Mouse (Mus musculus) myocyte (in vitro differentiated cells): ENCODE data around the gene Tm9sf4. TPM values are rescaled to one million over a fixed set of nuclear protein-coding genes. Genes with fewer than 3 reads are reported as not detected.

Experiments used
- H3K27me3 ChIP-seq: one replicate; pipeline ENCODE4 v1.6.1; 2011; ENCODE audit not compliant: control insufficient read depth, insufficient read depth, insufficient read length
- H3K36me3 ChIP-seq: one replicate; pipeline ENCODE4 v1.6.1; 2011; ENCODE audit not compliant: control insufficient read depth, insufficient read depth
- H3K4me2 ChIP-seq: one replicate; pipeline ENCODE4 v1.6.1; 2011; ENCODE audit warnings: low read depth, control low read depth
- H3K4me3 ChIP-seq: one replicate; pipeline ENCODE4 v1.5.1; 2011; ENCODE audit warnings: mild to moderate bottlenecking, control low read depth, moderate library complexity
- H3K79me2 ChIP-seq: one replicate; pipeline ENCODE4 v1.6.1; 2011; ENCODE audit not compliant: control insufficient read depth, insufficient read depth
- H3ac ChIP-seq: one replicate; pipeline ENCODE4 v1.6.1; 2011; ENCODE audit not compliant: control insufficient read depth, insufficient read length
- CEBPB ChIP-seq: IDR thresholded peaks from 2 replicates; pipeline ENCODE4 v1.6.1; 2011; ENCODE audit warnings: mild to moderate bottlenecking, moderate library complexity; ENCODE audit not compliant: poor library complexity, insufficient read depth, severe bottlenecking
- E2F4 ChIP-seq: IDR thresholded peaks from one replicate; pipeline ENCODE4 v1.6.1; 2011; ENCODE audit warnings: mild to moderate bottlenecking, control low read depth, moderate library complexity; ENCODE audit not compliant: insufficient read depth
- MAX ChIP-seq: IDR thresholded peaks from one replicate; pipeline ENCODE4 v1.6.1; 2011; ENCODE audit warnings: low read depth, mild to moderate bottlenecking, control low read depth
- MYOD1 ChIP-seq, 3 experiments: IDR thresholded peaks; one replicate each; pipeline ENCODE4 v1.6.1; 2011; ENCODE audit warnings: control low read depth in 2 of 3, low read depth in 2 of 3, mild to moderate bottlenecking in 2 of 3, moderate library complexity in 1 of 3; ENCODE audit not compliant: insufficient read length in 2 of 3, control insufficient read depth in 1 of 3
- MYOG ChIP-seq, 3 experiments: IDR thresholded peaks; one replicate each; pipeline ENCODE4 v1.6.1; 2011; ENCODE audit warnings: control low read depth in 2 of 3, low read depth in 2 of 3, mild to moderate bottlenecking in 2 of 3; ENCODE audit not compliant: insufficient read length in 2 of 3, control insufficient read depth in 1 of 3, insufficient read depth in 1 of 3
- POLR2A ChIP-seq: IDR thresholded peaks from one replicate; pipeline ENCODE4 v1.6.1; 2011; ENCODE audit warnings: low read depth, mild to moderate bottlenecking, control low read depth, moderate library complexity; ENCODE audit not compliant: insufficient read length
- POLR2AphosphoS2 ChIP-seq: IDR thresholded peaks from one replicate; pipeline ENCODE4 v1.6.1; 2011; ENCODE audit warnings: low read depth, control low read depth; ENCODE audit not compliant: insufficient read length
- REST ChIP-seq: IDR thresholded peaks from one replicate; pipeline ENCODE4 v1.6.1; 2011; ENCODE audit warnings: mild to moderate bottlenecking, control low read depth, moderate library complexity; ENCODE audit not compliant: insufficient read depth, insufficient read length
- SRF ChIP-seq: IDR thresholded peaks from one replicate; pipeline ENCODE4 v1.6.1; 2011; ENCODE audit warnings: low read depth; ENCODE audit not compliant: control insufficient read depth, insufficient read length
- TCF12 ChIP-seq: IDR thresholded peaks from one replicate; pipeline ENCODE4 v1.6.1; 2011; ENCODE audit warnings: mild to moderate bottlenecking, control low read depth; ENCODE audit not compliant: poor library complexity, insufficient read depth, severe bottlenecking
- TCF3 ChIP-seq: IDR thresholded peaks from one replicate; pipeline ENCODE4 v1.6.1; 2011; ENCODE audit warnings: low read depth, control low read depth; ENCODE audit not compliant: insufficient read length
- USF1 ChIP-seq: IDR thresholded peaks from one replicate; pipeline ENCODE4 v1.6.1; 2011; ENCODE audit warnings: low read depth, mild to moderate bottlenecking, control low read depth, moderate library complexity
- polyA plus RNA-seq: library from polyadenylated mRNA; unstranded; fragments of >200 nt; fragmentation: generic; extraction: Trizol; gene quantifications from one replicate; pipeline ENCODE4 v1.2.1, GENCODE M21; 2012; ENCODE audit warnings: missing spikeins

The Tm9sf4 gene
- polyA plus RNA-seq, 1 experiment = 55.4 TPM

DNA sequence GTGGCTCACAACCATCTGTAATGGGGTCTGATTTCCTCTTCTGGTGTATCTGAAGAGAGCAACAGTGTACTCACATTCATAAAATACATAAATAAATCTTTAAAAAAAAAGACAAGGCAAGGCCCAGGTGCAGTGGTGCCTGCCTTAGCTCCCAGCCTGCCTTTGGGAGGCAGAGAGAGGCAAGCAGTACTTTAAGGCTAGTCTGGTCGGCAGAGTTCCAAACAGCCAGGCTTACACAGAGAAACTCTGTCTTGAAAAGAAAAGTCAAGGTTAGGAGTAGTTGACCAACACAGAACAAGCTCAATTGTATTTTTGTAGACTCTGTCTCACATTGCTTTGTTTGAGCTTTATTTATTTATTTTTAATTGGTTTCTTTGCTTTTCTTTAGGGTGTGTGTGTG, 41.7 kb downstream of the Tm9sf4 start:
- H3K36me3 ChIP-seq = peaks cover 21% of the 10 kb centered on the region
- H3K27me3 ChIP-seq = no peaks in the 10 kb centered on the region
- no peaks in the 10 kb centered on the region for H3K79me2 ChIP-seq
- H3ac ChIP-seq = no peak overlapping the region
- no peak overlapping the region for H3K4me3 ChIP-seq
- H3K4me2 ChIP-seq = no peak overlapping the region
- TF ChIP-seq TCF3 = no peak
- TF ChIP-seq REST = no peak
- TF ChIP-seq MYOD1 (IDR thresholded peaks at IDR 0.05; ENCODE audit: control insufficient read depth in 1 of 3, insufficient read length in 2 of 3, low read depth in 2 of 3) = no peak
- TF ChIP-seq CEBPB = no peak
- no peak for TF ChIP-seq POLR2A
- no peak for TF ChIP-seq POLR2AphosphoS2
- TF ChIP-seq USF1 = no peak
- no peak for TF ChIP-seq E2F4
- TF ChIP-seq TCF12 = no peak
- no peak for TF ChIP-seq MAX
- no peak for TF ChIP-seq MYOG (IDR thresholded peaks at IDR 0.05; ENCODE audit: control insufficient read depth in 1 of 3, insufficient read depth in 1 of 3, insufficient read length in 2 of 3, low read depth in 2 of 3)
- TF ChIP-seq SRF = no peak

DNA sequence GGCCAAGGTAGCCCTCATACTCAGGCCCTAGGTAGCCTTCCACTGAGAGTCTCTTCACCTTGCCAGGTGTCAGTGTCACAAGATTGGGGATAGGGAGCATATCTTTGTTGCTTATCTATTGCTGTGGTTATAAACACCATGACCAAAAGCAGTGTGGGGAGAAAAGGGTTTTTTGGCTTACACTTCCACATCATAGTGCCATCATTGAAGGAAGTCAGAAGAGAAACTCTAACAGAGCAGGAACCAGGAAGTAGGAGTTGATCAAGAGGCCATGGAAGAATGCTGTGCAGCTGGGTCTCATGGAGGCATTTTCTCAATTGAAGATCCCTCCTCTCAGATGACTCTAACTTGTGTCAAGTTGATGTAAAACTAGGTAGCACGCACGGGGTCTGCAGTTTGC, 47.0 kb downstream of the Tm9sf4 start:
- H3K79me2 ChIP-seq = no peaks in the 10 kb centered on the region
- no peak overlapping the region for H3K4me3 ChIP-seq
- H3ac ChIP-seq = no peak overlapping the region
- TF ChIP-seq CEBPB = no peak
- TF ChIP-seq POLR2A = no peak
- TF ChIP-seq POLR2AphosphoS2 = no peak
- no peak overlapping the region for H3K4me2 ChIP-seq
- H3K36me3 ChIP-seq = no peaks in the 10 kb centered on the region
- no peaks in the 10 kb centered on the region for H3K27me3 ChIP-seq

DNA sequence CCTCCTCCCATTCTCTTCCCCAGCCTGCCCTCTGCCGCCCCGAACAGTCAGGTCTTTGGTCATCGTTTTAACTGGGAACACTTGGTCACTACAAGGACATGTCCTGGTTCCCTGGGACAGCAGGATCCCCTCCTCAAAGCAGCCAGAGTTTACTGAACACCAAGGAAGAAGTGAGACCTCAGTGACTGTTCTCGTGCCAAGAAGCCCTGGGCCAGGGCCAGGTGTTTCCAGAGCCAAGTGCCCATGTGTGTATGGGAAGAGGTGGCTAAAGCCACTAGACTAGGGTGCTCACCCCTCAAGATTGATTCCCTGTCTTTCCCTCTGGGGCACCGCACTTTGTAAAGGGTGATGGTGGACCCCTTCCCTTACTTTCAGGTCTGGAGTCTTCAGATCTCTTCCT, 48.2 kb downstream of the Tm9sf4 start:
- H3K4me2 ChIP-seq = no peak overlapping the region
- H3K27me3 ChIP-seq = no peaks in the 10 kb centered on the region
- no peaks in the 10 kb centered on the region for H3K36me3 ChIP-seq
- TF ChIP-seq TCF3 (no peak), MYOD1 (IDR thresholded peaks at IDR 0.05; ENCODE audit: control insufficient read depth in 1 of 3, insufficient read length in 2 of 3, low read depth in 2 of 3) (no peak), E2F4 (no peak), MYOG (IDR thresholded peaks at IDR 0.05; ENCODE audit: control insufficient read depth in 1 of 3, insufficient read depth in 1 of 3, insufficient read length in 2 of 3, low read depth in 2 of 3) (no peak), SRF (no peak), USF1 (no peak), REST (no peak), CEBPB (no peak), MAX (no peak), POLR2A (no peak), TCF12 (no peak), POLR2AphosphoS2 (no peak)
- no peak overlapping the region for H3K4me3 ChIP-seq
- no peaks in the 10 kb centered on the region for H3K79me2 ChIP-seq
- H3ac ChIP-seq = no peak overlapping the region

DNA sequence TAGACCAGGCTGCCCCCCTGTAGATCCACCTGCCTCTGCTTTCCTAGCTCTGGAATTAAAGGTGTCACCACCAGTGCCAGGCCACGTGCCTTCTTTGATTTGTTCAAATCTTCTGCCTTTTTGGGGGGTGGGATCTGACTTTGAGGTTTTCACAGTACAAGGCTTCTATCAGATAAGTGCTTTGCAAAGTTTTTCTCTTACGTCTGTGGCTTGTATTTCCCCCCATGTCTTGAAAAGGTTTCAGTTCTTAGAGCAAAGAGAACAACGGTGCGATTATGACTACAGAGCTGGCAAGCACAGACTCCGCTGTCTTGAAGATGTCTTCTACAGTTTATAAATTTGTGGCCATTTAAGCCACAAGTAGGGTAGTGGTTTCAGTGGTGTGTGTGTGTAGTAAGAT, 50.3 kb downstream of the Tm9sf4 start:
- no peak for TF ChIP-seq CEBPB
- no peak for TF ChIP-seq MYOG (IDR thresholded peaks at IDR 0.05; ENCODE audit: control insufficient read depth in 1 of 3, insufficient read depth in 1 of 3, insufficient read length in 2 of 3, low read depth in 2 of 3)
- no peak for TF ChIP-seq TCF3
- no peak for TF ChIP-seq POLR2A
- TF ChIP-seq POLR2AphosphoS2 = no peak
- no peak for TF ChIP-seq USF1
- no peak for TF ChIP-seq TCF12
- no peak for TF ChIP-seq E2F4
- no peak for TF ChIP-seq SRF
- Histone ChIP-seq H3K4me3 (no peak overlapping the region), H3ac (no peak overlapping the region), H3K4me2 (no peak overlapping the region), H3K36me3 (no peaks in the 10 kb centered on the region), H3K27me3 (no peaks in the 10 kb centered on the region), H3K79me2 (no peaks in the 10 kb centered on the region)

DNA sequence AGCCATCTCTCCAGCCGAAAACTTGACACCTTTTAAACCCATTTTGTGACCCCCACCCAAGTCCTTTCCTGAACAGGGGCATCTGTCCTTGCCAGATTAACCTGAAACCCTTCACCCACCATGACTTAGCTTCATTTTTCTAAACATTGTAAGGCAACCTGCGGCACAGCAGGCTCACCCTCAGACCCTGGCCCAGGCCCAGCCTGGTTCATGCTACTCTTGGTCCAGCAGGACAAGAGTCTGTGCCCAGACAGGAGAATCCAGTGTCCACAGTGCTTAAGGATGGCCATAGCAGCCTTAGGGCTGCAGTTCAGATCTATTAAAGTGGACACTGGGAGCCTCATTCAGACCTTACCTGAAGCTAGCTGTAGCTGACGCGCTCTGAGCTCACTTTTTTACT, 52.2 kb downstream of the Tm9sf4 start:
- Histone ChIP-seq H3K36me3 (no peaks in the 10 kb centered on the region), H3ac (no peak overlapping the region), H3K4me3 (no peak overlapping the region), H3K79me2 (no peaks in the 10 kb centered on the region), H3K27me3 (no peaks in the 10 kb centered on the region), H3K4me2 (no peak overlapping the region)
- no peak for TF ChIP-seq POLR2A
- TF ChIP-seq MYOD1 (IDR thresholded peaks at IDR 0.05; ENCODE audit: control insufficient read depth in 1 of 3, insufficient read length in 2 of 3, low read depth in 2 of 3) = no peak
- no peak for TF ChIP-seq MAX
- no peak for TF ChIP-seq TCF3
- no peak for TF ChIP-seq CEBPB
- no peak for TF ChIP-seq E2F4
- TF ChIP-seq MYOG (IDR thresholded peaks at IDR 0.05; ENCODE audit: control insufficient read depth in 1 of 3, insufficient read depth in 1 of 3, insufficient read length in 2 of 3, low read depth in 2 of 3) = no peak
- no peak for TF ChIP-seq TCF12
- TF ChIP-seq SRF = no peak
- TF ChIP-seq USF1 = no peak
- no peak for TF ChIP-seq REST
- TF ChIP-seq POLR2AphosphoS2 = no peak
